Mouse (Mus musculus): Measurements from ENCODE around the gene Abcb1a.

The Abcb1a gene

GRCm38 (mm10) chr5:8659911-8660737, at the start of gene Abcb1a:
Gene Abcb1a, plus strand, starts transcription at chr5:8660077.
- DNase-seq (ENCODE audit: low read depth), result peak; percentile 79

GRCm38 (mm10) chr5:8622071-8622595, 37.7 kb upstream of the Abcb1a start:
- peak; percentile 74 for DNase-seq (ENCODE audit: low read depth)

GRCm38 (mm10) chr5:8622596-8623231, 37.2 kb upstream of the Abcb1a start, which contains the start of gene Rundc3b:
Gene Rundc3b, minus strand, starts transcription at chr5:8622952.
- DNase-seq (ENCODE audit: low read depth), result peak; percentile 97

GRCm38 (mm10) chr5:8632901-8633300, 27.0 kb upstream of the Abcb1a start:
- no peak for DNase-seq (ENCODE audit: low read depth)

- DNase-seq (ENCODE audit: low read depth), result no peak
Measured at GRCm38 (mm10) chr5:8634489-8634975, 25.3 kb upstream of the Abcb1a start.

GRCm38 (mm10) chr5:8648300-8648699, 11.6 kb upstream of the Abcb1a start:
- no peak for DNase-seq (ENCODE audit: low read depth)

GRCm38 (mm10) chr5:8648774-8649173, 11.1 kb upstream of the Abcb1a start:
- peak; percentile 34 for DNase-seq (ENCODE audit: low read depth)

GRCm38 (mm10) chr5:8652085-8652484, 7.8 kb upstream of the Abcb1a start:
- no peak for DNase-seq (ENCODE audit: low read depth)

GRCm38 (mm10) chr5:8660738-8661151, 868 bp downstream of the Abcb1a start:
- no peak for DNase-seq (ENCODE audit: low read depth)

GRCm38 (mm10) chr5:8664678-8665077, 4.8 kb downstream of the Abcb1a start:
- no peak for DNase-seq (ENCODE audit: low read depth)

- DNase-seq (ENCODE audit: low read depth), result no peak
Measured at GRCm38 (mm10) chr5:8667758-8668474, 8.0 kb downstream of the Abcb1a start.

GRCm38 (mm10) chr5:8669606-8670005, 9.7 kb downstream of the Abcb1a start:
- DNase-seq (ENCODE audit: low read depth), result peak; percentile 63

- DNase-seq (ENCODE audit: low read depth), result peak; percentile 90
Measured at GRCm38 (mm10) chr5:8675262-8675951, 15.5 kb downstream of the Abcb1a start.

- no peak for DNase-seq (ENCODE audit: low read depth)
Measured at GRCm38 (mm10) chr5:8675952-8676262, 16.0 kb downstream of the Abcb1a start.

- peak; percentile 30 for DNase-seq (ENCODE audit: low read depth)
Measured at GRCm38 (mm10) chr5:8681166-8681565, 21.3 kb downstream of the Abcb1a start.

- no peak for DNase-seq (ENCODE audit: low read depth)
Measured at GRCm38 (mm10) chr5:8683686-8684085, 23.8 kb downstream of the Abcb1a start.

GRCm38 (mm10) chr5:8686071-8686470, 26.2 kb downstream of the Abcb1a start:
- DNase-seq (ENCODE audit: low read depth), result no peak

- no peak for DNase-seq (ENCODE audit: low read depth)
Measured at GRCm38 (mm10) chr5:8687550-8687949, 27.7 kb downstream of the Abcb1a start.

GRCm38 (mm10) chr5:8716061-8716460, 56.2 kb downstream of the Abcb1a start:
- DNase-seq (ENCODE audit: low read depth), result no peak

- DNase-seq (ENCODE audit: low read depth), result no peak
Measured at GRCm38 (mm10) chr5:8719556-8719955, 59.7 kb downstream of the Abcb1a start.

GRCm38 (mm10) chr5:8722224-8722623, 62.3 kb downstream of the Abcb1a start:
- peak; percentile 17 for DNase-seq (ENCODE audit: low read depth)

GRCm38 (mm10) chr5:8722867-8723266, 63.0 kb downstream of the Abcb1a start:
- DNase-seq (ENCODE audit: low read depth), result no peak
